Mouse (Mus musculus): ENCODE measurements at regions not wholly inside any gene's neighbourhood (a gene's known extent, or its start where the extent isn't known, plus 50 kb on each side); places are given as distances from the start of the nearest gene placed in this dataset.

- TF ChIP-seq CTCF (IDR thresholded peaks at IDR 0.05; ENCODE audit: low read depth): no peak
- ATAC-seq (replicated peaks; ENCODE audit: low FRiP score, low read depth) (no peak), DNase-seq (ENCODE audit: low spot score) (no peak)
- 65% methylated on average over 1 of the region's 1 CpGs for WGBS
- Histone ChIP-seq H3K36me3 (ENCODE audit: insufficient read depth, low read length) (no peaks in the 10 kb centered on the region), H3K9me3 (replicated peaks; ENCODE audit: low read length) (no peaks in the 10 kb centered on the region), H3K27ac (no peak overlapping the region), H3K4me3 (replicated peaks; ENCODE audit: low read depth, low read length) (no peak overlapping the region), H3K4me1 (replicated peaks; ENCODE audit: insufficient read depth, low read length) (no peaks in the 10 kb centered on the region), H3K27me3 (ENCODE audit: insufficient read depth, low read length) (no peaks in the 10 kb centered on the region), H3K9ac (ENCODE audit: low read depth, low read length) (no peak overlapping the region), H3K4me2 (ENCODE audit: low read length) (no peak overlapping the region)
Measured at GRCm38 (mm10) chr10:50138351-50138750, 349.8 kb upstream of the Grik2 start.

- Histone ChIP-seq H3K27me3 (ENCODE audit: insufficient read depth, low read length) (no peaks in the 10 kb centered on the region), H3K27ac (no peak overlapping the region), H3K4me1 (replicated peaks; ENCODE audit: insufficient read depth, low read length) (no peaks in the 10 kb centered on the region), H3K4me2 (ENCODE audit: low read length) (no peak overlapping the region), H3K9me3 (replicated peaks; ENCODE audit: low read length) (no peaks in the 10 kb centered on the region), H3K36me3 (ENCODE audit: insufficient read depth, low read length) (no peaks in the 10 kb centered on the region), H3K4me3 (replicated peaks; ENCODE audit: low read depth, low read length) (no peak overlapping the region), H3K9ac (ENCODE audit: low read depth, low read length) (no peak overlapping the region)
- no peak for ATAC-seq (replicated peaks; ENCODE audit: low FRiP score, low read depth)
- TF ChIP-seq CTCF (IDR thresholded peaks at IDR 0.05; ENCODE audit: low read depth): no peak
- peak; percentile 28 for DNase-seq (ENCODE audit: low spot score)
- 24% methylated on average over 7 of the region's 7 CpGs for WGBS
Measured at GRCm38 (mm10) chr10:50137783-50138182, 349.2 kb upstream of the Grik2 start.

GRCm38 (mm10) chr10:50136165-50136564 lies 347.6 kb upstream of the Grik2 start:
- H3K36me3 ChIP-seq (ENCODE audit: insufficient read depth, low read length): no peaks in the 10 kb centered on the region
- TF ChIP-seq CTCF (IDR thresholded peaks at IDR 0.05; ENCODE audit: low read depth): no peak
- 89% methylated on average over 1 of the region's 1 CpGs for WGBS

GRCm38 (mm10) chr10:50135499-50135898 lies 346.9 kb upstream of the Grik2 start:
- no peaks in the 10 kb centered on the region for H3K9me3 ChIP-seq (replicated peaks; ENCODE audit: low read length)
- H3K4me1 ChIP-seq (replicated peaks; ENCODE audit: insufficient read depth, low read length): no peaks in the 10 kb centered on the region
- H3K4me2 ChIP-seq (ENCODE audit: low read length): no peak overlapping the region
- H3K4me3 ChIP-seq (replicated peaks; ENCODE audit: low read depth, low read length): no peak overlapping the region
- H3K27ac ChIP-seq: no peak overlapping the region
- ATAC-seq (replicated peaks; ENCODE audit: low FRiP score, low read depth) (no peak), DNase-seq (ENCODE audit: low spot score) (peak; percentile 2)
- WGBS: 53% methylated on average over 1 of the region's 1 CpGs
- H3K27me3 ChIP-seq (ENCODE audit: insufficient read depth, low read length): no peaks in the 10 kb centered on the region
- no peak overlapping the region for H3K9ac ChIP-seq (ENCODE audit: low read depth, low read length)
- peak; percentile 21; the same call in 1 of the 2 replicates for TF ChIP-seq CTCF (IDR thresholded peaks at IDR 0.05; ENCODE audit: low read depth)
- no peaks in the 10 kb centered on the region for H3K36me3 ChIP-seq (ENCODE audit: insufficient read depth, low read length)

More at GRCm38 (mm10) chr10:50136165-50136564, 347.6 kb upstream of the Grik2 start:
- no peak for ATAC-seq (replicated peaks; ENCODE audit: low FRiP score, low read depth)
- Histone ChIP-seq H3K27ac (no peak overlapping the region), H3K9ac (ENCODE audit: low read depth, low read length) (no peak overlapping the region), H3K4me1 (replicated peaks; ENCODE audit: insufficient read depth, low read length) (no peaks in the 10 kb centered on the region), H3K4me3 (replicated peaks; ENCODE audit: low read depth, low read length) (no peak overlapping the region), H3K9me3 (replicated peaks; ENCODE audit: low read length) (no peaks in the 10 kb centered on the region), H3K4me2 (ENCODE audit: low read length) (no peak overlapping the region), H3K27me3 (ENCODE audit: insufficient read depth, low read length) (no peaks in the 10 kb centered on the region)
- no peak for DNase-seq (ENCODE audit: low spot score)

Measured in kidney, postnatal 0 days (tissue).